Mouse (Mus musculus): ENCODE data around the gene Pold4.
A peak's percentile ranks its signal among the peaks of the same experiment; 100 is the strongest.

Gene Pold4

DNA sequence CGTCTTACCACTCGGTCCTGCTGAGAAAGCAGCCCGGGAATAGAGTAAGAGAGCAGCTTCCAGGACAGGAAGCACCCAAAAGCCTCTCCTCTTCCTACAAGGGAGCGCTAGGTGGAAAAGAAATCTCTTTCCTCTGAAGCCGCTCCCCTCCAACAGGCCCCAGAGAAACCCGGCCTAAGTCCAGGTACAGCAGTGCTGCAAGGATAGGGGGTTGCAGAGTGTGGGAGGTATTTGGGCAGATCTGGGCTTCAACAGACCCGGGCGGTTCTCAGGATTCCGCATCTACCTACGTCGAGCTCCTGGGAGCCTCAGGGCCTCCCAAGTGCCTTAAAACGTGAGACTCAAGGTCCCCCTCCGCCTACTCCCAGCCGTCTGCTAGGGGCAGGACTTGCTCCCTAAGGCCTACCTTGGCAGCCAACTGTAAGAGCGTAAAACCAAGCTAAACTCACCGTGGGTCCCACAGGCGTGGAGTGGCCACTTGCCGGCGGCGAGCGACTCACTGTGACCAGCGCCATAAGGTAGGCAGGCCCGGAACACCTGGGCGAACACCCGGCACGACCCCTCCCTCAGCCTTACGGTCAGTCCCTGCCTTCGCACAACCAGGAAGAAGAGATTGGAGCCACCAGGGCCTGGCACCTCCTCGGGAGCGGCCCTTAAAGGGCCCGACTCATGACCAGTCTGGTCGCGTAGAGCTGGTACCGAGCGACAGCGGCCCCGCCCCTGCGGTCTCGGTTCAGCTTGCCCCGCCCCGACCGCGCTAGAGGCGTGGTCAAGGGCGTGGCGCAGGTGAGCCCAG is 37.1 kb downstream of the Pold4 start, which contains the start of gene Ssh3:
Gene Ssh3 (minus strand): TSS at position 615 of the 796 bp plus-strand sequence.
- DNase-seq (ENCODE audit: low read depth, low spot score): peak; percentile 48

- DNase-seq (ENCODE audit: low read depth, low spot score): no peak
These were observed 38.5 kb downstream of the Pold4 start for GRCm38 (mm10) chr19:4270187-4270586.

DNA sequence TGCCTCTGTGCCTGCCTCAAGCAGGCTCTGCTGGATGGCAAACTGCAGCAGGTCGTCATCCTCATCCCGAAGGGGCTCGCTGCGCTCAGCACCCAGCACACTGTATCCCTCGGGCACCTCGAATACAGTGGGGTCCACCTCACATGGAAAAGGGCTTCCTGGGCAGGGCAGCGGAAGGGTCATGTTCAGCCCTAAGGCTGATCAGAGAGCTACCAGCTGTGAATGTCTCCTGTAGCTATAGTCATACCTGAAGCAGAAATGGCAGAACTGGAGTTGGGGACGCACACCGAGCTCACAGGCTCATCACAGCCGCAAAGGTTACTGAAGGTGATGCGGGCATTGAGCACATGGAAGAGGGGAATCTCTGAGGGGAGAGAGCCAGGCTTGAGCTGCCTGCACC is 39.3 kb downstream of the Pold4 start:
- DNase-seq (ENCODE audit: low read depth, low spot score): no peak

DNA sequence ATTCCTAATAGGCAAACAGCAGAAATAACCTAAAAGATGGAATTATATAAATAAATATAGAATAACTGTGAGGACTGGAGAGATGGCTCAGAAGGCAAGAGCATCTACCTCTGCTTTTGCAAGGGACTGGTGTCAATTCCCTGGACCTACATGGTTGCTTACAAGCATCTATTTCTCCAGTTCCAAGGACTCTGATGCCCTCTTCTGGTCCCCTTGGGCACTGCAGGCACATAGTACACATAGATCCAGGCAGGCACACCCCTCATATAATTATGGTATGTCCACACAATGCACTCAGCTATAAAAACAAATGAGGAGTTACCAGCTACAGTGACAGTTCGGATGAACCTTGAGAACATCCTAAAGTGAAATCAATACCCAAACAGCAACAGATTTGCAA is 47.8 kb downstream of the Pold4 start:
- peak; percentile 53 for DNase-seq (ENCODE audit: low read depth, low spot score)

GRCm38 (mm10) chr19:4280425-4280824 is 48.7 kb downstream of the Pold4 start:
- no peak for DNase-seq (ENCODE audit: low read depth, low spot score)

DNA sequence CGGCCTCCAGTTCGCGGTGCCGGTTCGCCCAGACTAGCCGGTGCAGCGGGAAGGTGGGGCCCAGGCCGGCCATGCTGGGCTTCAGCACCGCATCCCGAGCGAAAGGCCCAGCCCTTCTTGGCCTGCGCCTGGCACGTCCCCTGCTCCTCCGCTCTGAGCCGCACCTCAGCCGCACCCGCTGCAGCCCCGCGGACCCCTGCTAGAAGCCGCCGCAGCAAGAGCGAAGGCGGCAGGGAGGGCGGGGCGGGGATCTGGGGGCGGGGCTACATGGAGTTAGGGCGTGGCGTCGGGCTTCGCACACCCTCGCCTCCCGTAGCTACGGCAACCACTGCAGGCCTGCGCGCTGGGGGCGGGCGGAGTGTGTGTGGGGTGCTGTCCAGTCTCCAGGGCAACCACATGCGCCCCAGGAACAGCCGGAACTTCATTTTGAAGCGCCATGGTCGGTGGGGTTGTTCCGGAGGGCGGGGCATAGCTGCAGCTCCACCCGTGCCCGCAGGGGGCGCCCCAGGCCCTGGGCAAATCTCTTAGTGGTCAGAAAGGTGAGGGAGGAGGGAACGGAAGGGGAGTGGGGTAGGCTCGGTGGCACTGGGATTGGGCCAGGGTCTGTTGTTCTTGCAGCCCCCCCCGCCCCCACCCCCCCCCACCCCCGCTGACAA is 51.3 kb downstream of the Pold4 start, which contains the start of gene Ankrd13d:
Gene Ankrd13d (minus strand): TSS at position 240 of the 656 bp plus-strand sequence.
- peak; percentile 96 for DNase-seq (ENCODE audit: low read depth, low spot score)

Measured in A20 (cell line).